29 mouse cellular contexts compared by ENCODE assay signal in genomic region chr6:85919401-85919800, GRCm38 (mm10). TPM values are rescaled to one million over a fixed set of nuclear protein-coding genes. Genes with fewer than 3 reads are reported as not detected.
DNase-seq lines count a peak whose midpoint lies in the region; ATAC-seq and TF ChIP-seq lines count a peak whose summit lies in the region.
"Had no signal": no experiment of that assay in that cellular context is flagged by ENCODE, and none has a peak within 500 bp of the region (broad histone marks: within the 10 kb centered on the region; RNA-seq: fewer than 3 reads in every experiment).

No protein-coding gene starts in this region.

- no peak overlapping the region; the same call in 1 of the 2 replicates for H3K4me3 ChIP-seq in liver, adult 2 months (ENCODE audit: insufficient read depth, low read depth, low read length)
- no peak overlapping the region for H3K4me3 ChIP-seq in liver, postnatal 0 days (ENCODE audit: low read depth, low read length)
- H3K4me3 ChIP-seq: embryonic facial prominence, embryonic 12.5 days; embryonic facial prominence, embryonic 15.5 days; gastrocnemius, adult 2 months; heart, embryonic 12.5 days; heart, embryonic 15.5 days; hindbrain, embryonic 10.5 days; hindbrain, embryonic 13.5 days had no signal

- peak; percentile 49 to 78 for DNase-seq in kidney, adult 8-10 months
- DNase-seq in kidney, postnatal 4 days, result no peak
- DNase-seq in liver, adult 2 months (ENCODE audit: extremely low read depth, low read depth, low spot score), result peak; percentile 86
- DNase-seq in liver, postnatal 0 days, result no peak
- peak; percentile 31 to 70 for DNase-seq in kidney, postnatal 36 days
- no peak for DNase-seq in layer of hippocampus, postnatal 25 days (ENCODE audit: extremely low spot score in 1 of 2, low spot score in 1 of 2)
- DNase-seq: adrenal gland, adult 2 months; adrenal gland, postnatal 14 days; cerebellum, adult 11 months; cerebellum, adult 2 months; cerebellum, adult 9-11 months; cerebellum, postnatal 25 days; forebrain, postnatal 0 days; gastrocnemius, adult 2 months; gastrocnemius, postnatal 14 days; heart, adult 11 months; heart, postnatal 10 days; heart, postnatal 36 days had no signal

- peak overlapping the region; percentile 24; the same call in 1 of the 2 replicates for H3K9ac ChIP-seq in liver, adult 2 months (ENCODE audit: low read depth, low read length)
- no peak overlapping the region for H3K9ac ChIP-seq in liver, postnatal 0 days (replicated peaks)
- H3K9ac ChIP-seq: embryonic facial prominence, embryonic 12.5 days; embryonic facial prominence, embryonic 15.5 days; forebrain, postnatal 0 days; heart, embryonic 12.5 days; heart, embryonic 15.5 days; hindbrain, embryonic 13.5 days had no signal

- TF ChIP-seq CTCF in liver, adult 2 months (IDR thresholded peaks at IDR 0.05; ENCODE audit: low read depth, low read length), result no peak
- no peak for TF ChIP-seq CTCF in liver, postnatal 0 days (IDR thresholded peaks at IDR 0.05; ENCODE audit: low read depth)

- H3K4me2 ChIP-seq in liver, postnatal 0 days (ENCODE audit: low read depth, low read length), result no peak overlapping the region
- H3K4me2 ChIP-seq: embryonic facial prominence, embryonic 12.5 days; embryonic facial prominence, embryonic 15.5 days; heart, embryonic 12.5 days; heart, embryonic 15.5 days; hindbrain, embryonic 13.5 days had no signal

- H3K27me3 ChIP-seq in liver, adult 2 months (ENCODE audit: control insufficient read depth, insufficient read depth, low read length), result no peaks in the 10 kb centered on the region
- no peaks in the 10 kb centered on the region for H3K27me3 ChIP-seq in liver, postnatal 0 days (ENCODE audit: insufficient read depth, low read length)
- H3K27me3 ChIP-seq: embryonic facial prominence, embryonic 12.5 days; embryonic facial prominence, embryonic 15.5 days; heart, embryonic 12.5 days; heart, embryonic 15.5 days; hindbrain, embryonic 13.5 days had no signal

- no peak for ATAC-seq in liver, postnatal 0 days
- ATAC-seq: CD4-positive, CD25-positive, alpha-beta regulatory T cell, adult 4 months; forebrain, embryonic 14.5 days; forebrain, postnatal 0 days had no signal

- WGBS in liver, adult 2 months, result 24% methylated on average over 4 of the region's 4 CpGs
- WGBS in liver, postnatal 0 days (ENCODE audit: insufficient replicate concordance), result 85% methylated on average over 4 of the region's 4 CpGs

- peaks cover 13% of the 10 kb centered on the region for H3K4me1 ChIP-seq in liver, adult 2 months (ENCODE audit: control insufficient read depth, insufficient read depth, low read length)
- peaks cover 9% of the 10 kb centered on the region for H3K4me1 ChIP-seq in liver, postnatal 0 days (ENCODE audit: insufficient read depth)

- no peak for TF ChIP-seq EP300 in liver, postnatal 0 days (IDR thresholded peaks at IDR 0.05; ENCODE audit: low read depth)

- H3K79me2 ChIP-seq in liver, adult 2 months (ENCODE audit: control insufficient read depth, insufficient read depth, low read length), result peaks cover 16% of the 10 kb centered on the region; the same call in 1 of the 2 replicates

- peaks cover 38% of the 10 kb centered on the region for H3K36me3 ChIP-seq in liver, adult 2 months (ENCODE audit: control insufficient read depth, insufficient read depth, low read length)
- peaks cover 18% of the 10 kb centered on the region for H3K36me3 ChIP-seq in liver, postnatal 0 days (replicated peaks; ENCODE audit: insufficient read depth, low read length)

- no peaks in the 10 kb centered on the region for H3K9me3 ChIP-seq in liver, postnatal 0 days (ENCODE audit: low read length)
- H3K9me3 ChIP-seq: embryonic facial prominence, embryonic 12.5 days; embryonic facial prominence, embryonic 15.5 days; heart, embryonic 12.5 days; heart, embryonic 15.5 days; hindbrain, embryonic 10.5 days; hindbrain, embryonic 13.5 days had no signal

- TF ChIP-seq POLR2A in liver, adult 2 months (IDR thresholded peaks at IDR 0.05; ENCODE audit: extremely low read depth, insufficient read depth, low read length), result no peak

- H3K27ac ChIP-seq in liver, adult 2 months (replicated peaks; ENCODE audit: insufficient read depth, low read depth, low read length), result peak overlapping the region; percentile 97
- H3K27ac ChIP-seq in liver, postnatal 0 days (ENCODE audit: low read depth), result no peak overlapping the region
- H3K27ac ChIP-seq: embryonic facial prominence, embryonic 12.5 days; embryonic facial prominence, embryonic 15.5 days; gastrocnemius, adult 2 months; heart, embryonic 15.5 days; hindbrain, embryonic 10.5 days; hindbrain, embryonic 13.5 days had no signal

RNA-seq across cellular contexts. Expression of gene Nat8f1, which starts 3.9 kb away (rescaled TPM):
- total RNA-seq in liver, adult 2 months (2014; rRNA removed), result 328 and 390 TPM in 2 replicates
- 627 and 681 TPM in 2 replicates for polyA plus RNA-seq in liver, adult 2 months (2012; rRNA removed)
- 37.4 and 38.1 TPM in 2 replicates for polyA plus RNA-seq in liver, postnatal 0 days (2015; fragmentation: Nextera tagmentation; extraction: Ambion mirVana)
- total RNA-seq in layer of hippocampus, postnatal 25 days (2021), result 10 to 100 TPM; 29.6 to 32.7 TPM

RNA-seq across cellular contexts. Expression of gene Tprkb, which starts 7.7 kb away (rescaled TPM):
- total RNA-seq in liver, adult 2 months (2014; rRNA removed), result 159 and 170 TPM in 2 replicates
- polyA plus RNA-seq in liver, adult 2 months (2012; rRNA removed), result 93.1 and 100 TPM in 2 replicates
- 25.0 and 26.7 TPM in 2 replicates for polyA plus RNA-seq in liver, postnatal 0 days (2015; fragmentation: Nextera tagmentation; extraction: Ambion mirVana)
- total RNA-seq in layer of hippocampus, postnatal 25 days (2021), result 10 to 100 TPM; 72.4 to 81.7 TPM

RNA-seq across cellular contexts. Expression of gene Nat8f4, which starts 14.7 kb away (rescaled TPM):
- 4.4 and 4.5 TPM in 2 replicates for total RNA-seq in liver, adult 2 months (2014; rRNA removed)
- 2.9 and 3.5 TPM in 2 replicates for polyA plus RNA-seq in liver, adult 2 months (2012; rRNA removed)
- 2.0 and 2.5 TPM in 2 replicates for polyA plus RNA-seq in liver, postnatal 0 days (2015; fragmentation: Nextera tagmentation; extraction: Ambion mirVana)
- total RNA-seq in layer of hippocampus, postnatal 25 days (2021), result 1 to 10 TPM; 7.9 to 8.6 TPM

RNA-seq across cellular contexts. Expression of gene Dusp11, which starts 42.1 kb away (rescaled TPM):
- total RNA-seq in liver, adult 2 months (2014; rRNA removed), result 26.1 and 37.7 TPM in 2 replicates
- polyA plus RNA-seq in liver, adult 2 months (2012; rRNA removed), result 19.6 and 28.9 TPM in 2 replicates
- 20.8 and 23.9 TPM in 2 replicates for polyA plus RNA-seq in liver, postnatal 0 days (2015; fragmentation: Nextera tagmentation; extraction: Ambion mirVana)
- total RNA-seq in layer of hippocampus, postnatal 25 days (2021), result 10 to 100 TPM; 56.0 to 94.4 TPM

RNA-seq across cellular contexts. Expression of gene Nat8f2, which starts 50.4 kb away (rescaled TPM):
- 524 and 612 TPM in 2 replicates for total RNA-seq in liver, adult 2 months (2014; rRNA removed)
- polyA plus RNA-seq in liver, adult 2 months (2012; rRNA removed), result 256 and 307 TPM in 2 replicates
- polyA plus RNA-seq in liver, postnatal 0 days (2015; fragmentation: Nextera tagmentation; extraction: Ambion mirVana), result 1.3 and 1.7 TPM in 2 replicates
- 1 to 10 TPM; 1.9 to 2.5 TPM for total RNA-seq in layer of hippocampus, postnatal 25 days (2021)
- total RNA-seq: common myeloid progenitor, adult 5-6 weeks; forebrain, postnatal 0 days; gastrocnemius, adult 2 months; heart, postnatal 10 days; heart, postnatal 36 days had no signal
- polyA plus RNA-seq: C2C12; CD4-positive, CD25-positive, alpha-beta regulatory T cell, adult 4 months; embryonic facial prominence, embryonic 12.5 days; forebrain, embryonic 11.5 days; forebrain, embryonic 14.5 days; forebrain, postnatal 0 days; heart, embryonic 12.5 days; heart, embryonic 15.5 days; hindbrain, embryonic 10.5 days; hindbrain, embryonic 13.5 days had no signal

Comparison
In these comparisons a context has a peak if more than half of its experiments do, and no peak if none do; other contexts are left out.
1. DNase-seq: peak in kidney, adult 8-10 months (2 of 2), liver, adult 2 months (single experiment) and kidney, postnatal 36 days (2 of 2); none in kidney, postnatal 4 days (0 of 2), liver, postnatal 0 days (single experiment) and layer of hippocampus, postnatal 25 days (0 of 2).